Mouse (Mus musculus): ENCODE measurements around the gene Sipa1l2.

GRCm38 (mm10) chr8:125558109-125559065, 11.2 kb downstream of the Sipa1l2 start:
- TF ChIP-seq CTCF (IDR thresholded peaks at IDR 0.05; ENCODE audit: low read depth, low read length) (no peak), GATA1 (IDR thresholded peaks at IDR 0.05; ENCODE audit: borderline replicate concordance, low read length) (no peak)
